Mouse (Mus musculus) spleen, adult 2 months (tissue): ENCODE data around the gene Serpine2. TPM values are rescaled to one million over a fixed set of nuclear protein-coding genes. Genes with fewer than 3 reads are reported as not detected.
A peak's percentile ranks its signal among the peaks of the same experiment; 100 is the strongest.

Experiments used
- DNase-seq, 2 experiments: peaks; one replicate each; pipeline versions ENCODE4 v3.0.0 to v3.0.0-alpha.2; 2012 to 2021; ENCODE audit warnings: low spot score in 2 of 2, low read depth in 1 of 2
- H3K27ac ChIP-seq: fragments of 200-500 bp; 2 replicates; pipeline ENCODE4 v1.5.1; 2012; ENCODE audit warnings: low read length, inconsistent platforms; ENCODE audit not compliant: insufficient read depth
- H3K27me3 ChIP-seq: fragments of 200-500 bp; 2 replicates; pipeline ENCODE4 v1.6.1; 2012; ENCODE audit warnings: mild to moderate bottlenecking, moderate library complexity, low read length, inconsistent platforms; ENCODE audit not compliant: control insufficient read depth, insufficient read depth
- H3K36me3 ChIP-seq: fragments of 200-500 bp; 2 replicates; pipeline ENCODE4 v1.6.1; 2012; ENCODE audit warnings: mild to moderate bottlenecking, low read length, inconsistent platforms; ENCODE audit not compliant: control insufficient read depth, insufficient read depth
- H3K4me1 ChIP-seq: fragments of 200-500 bp; 2 replicates; pipeline ENCODE4 v1.6.1; 2011; ENCODE audit warnings: inconsistent platforms; ENCODE audit not compliant: control insufficient read depth, insufficient read depth, insufficient read length
- H3K4me3 ChIP-seq: fragments of 200-500 bp; 2 replicates; pipeline ENCODE4 v1.5.1; 2011; ENCODE audit warnings: mild to moderate bottlenecking, inconsistent platforms; ENCODE audit not compliant: insufficient read depth, insufficient read length; ENCODE audit errors: extremely low read depth
- CTCF ChIP-seq: fragments of 200-500 bp; IDR thresholded peaks from 2 replicates; pipeline ENCODE4 v1.5.1; 2011; ENCODE audit warnings: mild to moderate bottlenecking, inconsistent platforms; ENCODE audit not compliant: insufficient read depth, insufficient read length, insufficient replicate concordance; ENCODE audit errors: extremely low read depth
- POLR2A ChIP-seq: fragments of 200-500 bp; IDR thresholded peaks from 2 replicates; pipeline ENCODE4 v1.6.1; 2011; ENCODE audit warnings: low read depth, low read length, inconsistent platforms
- WGBS: fragments of 180-500 bp; shearing (Covaris S2); methylation state at CpG from one replicate; pipeline ENCODE4 v1.1.7; 2018; 5-methylcytosine and 5-hydroxymethylcytosine counted together
- polyA plus RNA-seq: library from polyadenylated mRNA; depleted of rRNA; stranded (reverse); fragments of >200 nt; gene quantifications from 2 replicates; pipeline ENCODE4 v1.2.3, GENCODE M21; 2012

The Serpine2 gene
- polyA plus RNA-seq, 1 experiment, result 12.3 TPM

DNA sequence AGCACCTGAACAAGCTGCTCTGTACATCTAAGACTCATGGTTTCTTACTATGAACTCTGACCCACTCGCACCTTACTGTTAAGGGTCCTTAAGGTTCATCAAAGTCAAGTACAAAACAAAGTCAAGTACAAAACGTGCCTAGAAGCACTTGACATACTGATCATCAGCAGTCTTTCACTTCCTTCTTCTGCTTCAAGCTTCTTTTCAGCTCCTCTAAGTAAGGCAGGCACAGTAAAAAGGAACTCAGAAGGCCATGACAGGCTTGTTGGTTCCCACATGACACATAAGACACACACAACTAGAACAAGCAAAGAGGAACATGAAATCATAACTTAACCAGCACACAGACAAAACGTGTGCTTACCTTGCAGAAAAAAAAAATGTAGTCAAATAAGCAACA lies 12.3 kb downstream of the Serpine2 start:
- Histone ChIP-seq H3K27me3 (no peaks in the 10 kb centered on the region), H3K4me1 (no peaks in the 10 kb centered on the region; the same call in 1 of the 2 replicates), H3K36me3 (no peaks in the 10 kb centered on the region), H3K27ac (no peak overlapping the region), H3K4me3 (no peak overlapping the region)
- DNase-seq, result peak in 1 of 2 experiments; percentile 34
- 25% methylated on average over 3 of the region's 3 CpGs for WGBS
- TF ChIP-seq CTCF, result no peak
- no peak for TF ChIP-seq POLR2A

DNA sequence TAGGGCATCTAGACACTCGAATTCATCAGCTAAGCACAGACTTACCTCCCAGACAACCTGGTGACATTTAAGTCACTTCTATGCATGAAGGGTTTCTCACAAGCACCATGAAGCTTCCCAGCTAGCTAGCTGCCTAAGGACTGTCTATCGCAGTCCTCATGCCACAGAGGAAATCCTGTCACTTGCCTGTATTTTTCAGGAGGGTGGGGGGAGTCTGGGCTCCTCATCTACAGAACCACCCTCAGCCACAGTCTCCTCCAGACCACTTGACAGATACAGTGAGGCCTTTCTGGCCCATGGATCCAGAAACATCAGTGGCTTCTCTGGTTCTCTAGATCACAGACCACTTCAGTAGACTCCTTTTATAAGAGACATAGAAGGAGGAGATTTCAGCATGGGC lies 14.1 kb downstream of the Serpine2 start:
- WGBS, result 45% methylated on average over 2 of the region's 2 CpGs
- Histone ChIP-seq H3K4me1 (no peaks in the 10 kb centered on the region; the same call in 1 of the 2 replicates), H3K36me3 (no peaks in the 10 kb centered on the region), H3K27me3 (no peaks in the 10 kb centered on the region), H3K27ac (no peak overlapping the region), H3K4me3 (no peak overlapping the region)
- TF ChIP-seq POLR2A (no peak), CTCF (no peak)
- DNase-seq, result no peak

DNA sequence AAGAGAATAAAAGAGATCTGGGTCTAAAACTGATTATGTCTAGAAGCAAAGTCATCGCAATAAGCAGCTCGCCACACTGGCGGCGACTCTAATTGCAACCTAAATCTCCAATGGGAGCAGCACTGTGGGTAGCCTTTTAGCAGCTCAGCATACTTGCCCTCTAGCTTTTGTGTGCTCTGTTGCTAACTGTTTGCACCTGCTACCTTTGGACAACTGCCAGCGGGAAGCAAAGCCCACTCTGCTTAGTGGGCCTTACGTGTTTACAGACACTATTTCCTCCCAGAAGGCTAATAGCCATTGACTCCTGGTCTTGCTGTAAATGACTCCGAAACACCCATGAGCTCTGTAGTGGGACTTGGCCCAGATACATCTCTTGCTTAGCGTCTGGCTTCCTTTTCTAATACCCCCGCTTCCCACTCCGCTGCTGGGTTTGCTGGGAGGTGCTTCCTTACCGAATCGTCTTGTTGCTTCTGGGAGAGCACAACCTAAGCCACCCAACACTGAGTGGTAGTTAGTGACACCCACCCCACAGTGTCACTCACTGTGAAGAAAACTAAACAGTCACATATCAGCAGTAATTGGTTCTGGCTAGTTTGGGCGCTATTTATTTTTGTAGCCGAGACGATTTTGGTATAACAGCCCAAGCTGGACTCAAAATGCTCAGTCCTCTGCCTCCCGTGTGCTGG lies 28.1 kb downstream of the Serpine2 start:
- no peaks in the 10 kb centered on the region for H3K4me1 ChIP-seq
- 88% methylated on average over 16 of the region's 16 CpGs for WGBS
- H3K27ac ChIP-seq, result no peak overlapping the region
- H3K27me3 ChIP-seq, result no peaks in the 10 kb centered on the region
- H3K4me3 ChIP-seq, result no peak overlapping the region
- H3K36me3 ChIP-seq, result no peaks in the 10 kb centered on the region
- TF ChIP-seq POLR2A, result no peak
- no peak for TF ChIP-seq CTCF
- DNase-seq, result no peak

DNA sequence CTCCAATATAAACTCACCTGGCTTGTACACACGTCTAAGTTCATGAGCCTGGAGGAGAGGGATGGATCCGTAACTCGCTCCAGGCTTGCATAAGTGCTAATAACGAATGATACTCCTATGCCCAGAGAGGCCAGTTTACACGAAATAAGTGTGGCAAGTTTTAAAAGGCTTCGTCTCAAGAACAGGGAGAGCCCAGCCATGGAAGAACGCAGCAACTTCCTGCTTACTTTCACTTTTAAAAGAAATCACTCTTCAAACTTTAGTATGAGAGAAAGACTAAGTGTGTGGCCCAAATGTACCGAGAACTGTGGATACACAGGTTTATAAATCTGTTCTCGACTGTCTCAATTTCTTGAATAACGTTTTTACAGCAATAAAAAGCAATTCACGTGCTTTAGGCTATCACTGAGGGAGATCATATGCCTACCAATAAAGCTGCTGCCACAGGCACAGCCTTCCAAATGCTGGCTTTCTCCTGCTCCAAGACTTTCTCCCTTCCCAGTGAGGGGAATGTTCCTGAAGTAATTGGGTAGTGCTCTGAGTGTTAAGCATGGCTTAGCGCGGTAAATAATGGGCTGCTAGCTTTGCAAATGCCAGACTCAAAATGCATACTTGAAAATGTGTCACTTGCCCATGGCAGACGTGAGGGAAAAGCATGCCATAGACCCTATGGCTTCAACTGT lies 36.9 kb downstream of the Serpine2 start:
- 66% methylated on average over 14 of the region's 14 CpGs for WGBS
- no peaks in the 10 kb centered on the region for H3K36me3 ChIP-seq
- no peak overlapping the region for H3K27ac ChIP-seq
- H3K4me1 ChIP-seq, result no peaks in the 10 kb centered on the region
- H3K27me3 ChIP-seq, result no peaks in the 10 kb centered on the region
- DNase-seq, result no peak
- H3K4me3 ChIP-seq, result no peak overlapping the region
- no peak for TF ChIP-seq CTCF
- TF ChIP-seq POLR2A, result no peak

DNA sequence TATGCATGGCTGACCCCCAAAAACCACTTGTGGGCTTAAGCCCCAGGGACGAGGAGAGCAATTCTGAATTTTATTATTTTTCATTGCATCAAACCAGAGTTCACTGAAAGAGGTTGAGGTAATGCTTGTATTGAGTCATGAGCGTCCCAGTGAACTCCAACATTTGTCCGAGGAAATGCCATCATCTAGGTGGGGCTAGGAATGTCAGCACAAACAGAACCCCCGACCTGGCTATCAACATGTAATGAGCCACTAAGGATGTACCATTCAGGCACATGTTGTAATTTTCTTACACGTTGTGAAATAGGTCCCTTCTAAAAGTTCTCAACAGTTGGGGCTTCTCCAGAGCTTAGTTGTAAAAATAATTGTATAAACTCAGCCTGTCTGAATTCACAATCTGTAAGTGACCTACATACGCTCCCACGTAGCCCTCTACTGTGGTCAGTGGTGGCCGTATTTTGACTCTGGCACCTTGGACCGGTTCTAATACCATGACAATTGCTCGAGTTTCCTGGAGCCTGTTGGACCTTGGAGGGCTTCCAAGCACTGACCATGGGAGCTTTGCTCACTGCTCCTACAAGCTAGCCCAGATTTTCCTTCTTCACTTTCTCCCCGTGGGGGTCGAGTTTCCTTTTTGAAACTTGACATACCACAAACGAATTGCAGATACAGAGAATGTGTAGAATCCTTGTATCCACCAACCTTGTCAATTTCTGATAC lies 38.0 kb downstream of the Serpine2 start:
- WGBS, result 77% methylated on average over 13 of the region's 13 CpGs
- DNase-seq, result no peak
- Histone ChIP-seq H3K4me1 (no peaks in the 10 kb centered on the region), H3K4me3 (no peak overlapping the region), H3K27ac (no peak overlapping the region), H3K36me3 (no peaks in the 10 kb centered on the region), H3K27me3 (no peaks in the 10 kb centered on the region)
- TF ChIP-seq CTCF, result no peak
- TF ChIP-seq POLR2A, result no peak

- Histone ChIP-seq H3K36me3 (no peaks in the 10 kb centered on the region), H3K27ac (no peak overlapping the region), H3K4me3 (no peak overlapping the region), H3K4me1 (no peaks in the 10 kb centered on the region), H3K27me3 (no peaks in the 10 kb centered on the region)
- WGBS, result 88% methylated on average over 11 of the region's 11 CpGs
- TF ChIP-seq POLR2A, result no peak
- no peak for DNase-seq
These were observed 41.6 kb downstream of the Serpine2 start for GRCm38 (mm10) chr1:79819296-79819879.

DNA sequence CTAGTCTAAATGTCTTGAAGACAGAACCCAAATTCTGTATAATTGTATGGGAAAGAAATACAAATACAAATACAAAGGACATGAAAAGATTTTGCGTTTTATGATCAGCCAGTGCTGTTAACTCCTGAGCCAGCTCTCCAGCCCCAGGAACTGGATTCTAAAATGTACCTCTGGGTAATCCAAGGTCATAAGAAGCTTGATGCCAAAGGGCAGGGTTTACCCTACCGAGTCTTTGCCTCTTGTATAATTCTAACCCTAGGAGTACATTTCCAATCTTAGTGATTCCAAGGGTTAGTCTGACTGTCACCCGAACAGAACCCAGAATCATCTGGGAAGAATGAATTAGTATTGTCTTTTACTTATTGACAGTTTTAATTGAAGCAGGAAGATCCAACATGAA lies 45.5 kb downstream of the Serpine2 start:
- H3K36me3 ChIP-seq, result no peaks in the 10 kb centered on the region
- DNase-seq, result no peak
- H3K27ac ChIP-seq, result no peak overlapping the region
- no peak overlapping the region for H3K4me3 ChIP-seq
- 91% methylated on average over 3 of the region's 3 CpGs for WGBS
- no peaks in the 10 kb centered on the region for H3K27me3 ChIP-seq
- TF ChIP-seq CTCF (no peak), POLR2A (no peak)
- H3K4me1 ChIP-seq, result no peaks in the 10 kb centered on the region
